Mouse (Mus musculus): ENCODE measurements around the gene Cd22. TPM values are rescaled to one million over a fixed set of nuclear protein-coding genes. Genes with fewer than 3 reads are reported as not detected.
"Not testable (repeated sequence)": the region's sequence is repeated elsewhere in the genome, so short reads cannot be mapped to it uniquely, and the experiment has no call there.

Gene Cd22
- polyA plus RNA-seq (2015; fragmentation: Nextera tagmentation; extraction: Ambion mirVana): not detected in 2 replicates

GRCm38 (mm10) chr7:30880176-30880575, at the start of gene Cd22:
Cd22 (minus strand) TSS chr7:30880342.
- WGBS: 49% methylated on average over 7 of the region's 7 CpGs
- Histone ChIP-seq H3K9ac (no peak within 1 kb of the TSS), H3K27ac (replicated peaks) (no peak within 1 kb of the TSS), H3K4me1 (no peaks in the 10 kb centered on the region), H3K9me3 (no peaks in the 10 kb centered on the region), H3K27me3 (replicated peaks) (peaks cover 16% of the 10 kb centered on the region; the same call in 1 of the 2 replicates), H3K4me2 (no peak within 1 kb of the TSS), H3K4me3 (no peak within 1 kb of the TSS), H3K36me3 (no peaks in the 10 kb centered on the region)
- ATAC-seq (ENCODE audit: extremely low read depth, insufficient number of reproducible peaks, low FRiP score, low TSS enrichment): no peak

GRCm38 (mm10) chr7:30924581-30924980, 44.4 kb upstream of the Cd22 start, which contains the start of gene Hamp2:
Hamp2 (minus strand) TSS chr7:30924681.
- not testable (repeated sequence) for H3K9ac ChIP-seq; H3K9me3 ChIP-seq; H3K36me3 ChIP-seq; ATAC-seq (ENCODE audit: extremely low read depth, insufficient number of reproducible peaks, low FRiP score, low TSS enrichment); H3K4me3 ChIP-seq; H3K27me3 ChIP-seq (replicated peaks); H3K27ac ChIP-seq (replicated peaks); H3K4me2 ChIP-seq; H3K4me1 ChIP-seq
- 68% methylated on average over 2 of the region's 2 CpGs for WGBS

GRCm38 (mm10) chr7:30924071-30924470, 43.9 kb upstream of the Cd22 start:
- WGBS: 37% methylated on average over 3 of the region's 3 CpGs
- no peak overlapping the region for H3K4me2 ChIP-seq
- H3K27me3 ChIP-seq (replicated peaks): 0 out of 2 replicates have a peak, but pooled peaks cover 3% of the 10 kb centered on the region
- no peaks in the 10 kb centered on the region for H3K4me1 ChIP-seq
- H3K9me3 ChIP-seq: no peaks in the 10 kb centered on the region
- ATAC-seq (ENCODE audit: extremely low read depth, insufficient number of reproducible peaks, low FRiP score, low TSS enrichment): no peak
- H3K36me3 ChIP-seq: no peaks in the 10 kb centered on the region
- H3K9ac ChIP-seq: no peak overlapping the region
- no peak overlapping the region for H3K27ac ChIP-seq (replicated peaks)
- no peak overlapping the region for H3K4me3 ChIP-seq

GRCm38 (mm10) chr7:30922490-30922889, 42.3 kb upstream of the Cd22 start:
- not testable (repeated sequence) for H3K36me3 ChIP-seq; H3K4me1 ChIP-seq; H3K27me3 ChIP-seq (replicated peaks); H3K9me3 ChIP-seq; H3K4me3 ChIP-seq; H3K27ac ChIP-seq (replicated peaks); H3K4me2 ChIP-seq; H3K9ac ChIP-seq; ATAC-seq (ENCODE audit: extremely low read depth, insufficient number of reproducible peaks, low FRiP score, low TSS enrichment)
- 25% methylated on average over 3 of the region's 3 CpGs for WGBS

- Histone ChIP-seq H3K27ac (replicated peaks) (no peak overlapping the region), H3K36me3 (no peaks in the 10 kb centered on the region), H3K4me1 (no peaks in the 10 kb centered on the region), H3K4me2 (no peak overlapping the region), H3K4me3 (no peak overlapping the region), H3K9me3 (no peaks in the 10 kb centered on the region), H3K27me3 (replicated peaks) (peaks cover 11% of the 10 kb centered on the region), H3K9ac (no peak overlapping the region)
- WGBS: 54% methylated on average over 3 of the region's 3 CpGs
- no peak for ATAC-seq (ENCODE audit: extremely low read depth, insufficient number of reproducible peaks, low FRiP score, low TSS enrichment)
Observed at GRCm38 (mm10) chr7:30920217-30920616, 40.1 kb upstream of the Cd22 start.

GRCm38 (mm10) chr7:30917219-30917618, 37.1 kb upstream of the Cd22 start:
- Histone ChIP-seq H3K27me3 (replicated peaks) (peaks cover 12% of the 10 kb centered on the region), H3K4me2 (no peak overlapping the region), H3K4me1 (peaks cover 6% of the 10 kb centered on the region), H3K4me3 (no peak overlapping the region), H3K36me3 (no peaks in the 10 kb centered on the region), H3K27ac (replicated peaks) (no peak overlapping the region), H3K9ac (no peak overlapping the region), H3K9me3 (no peaks in the 10 kb centered on the region)
- WGBS: 51% methylated on average over 4 of the region's 4 CpGs
- no peak for ATAC-seq (ENCODE audit: extremely low read depth, insufficient number of reproducible peaks, low FRiP score, low TSS enrichment)

GRCm38 (mm10) chr7:30916713-30917112, 36.6 kb upstream of the Cd22 start:
- Histone ChIP-seq H3K36me3 (no peaks in the 10 kb centered on the region), H3K4me2 (no peak overlapping the region), H3K9me3 (no peaks in the 10 kb centered on the region), H3K9ac (no peak overlapping the region), H3K4me1 (peaks cover 6% of the 10 kb centered on the region), H3K27me3 (replicated peaks) (peaks cover 12% of the 10 kb centered on the region), H3K27ac (replicated peaks) (no peak overlapping the region), H3K4me3 (no peak overlapping the region)
- WGBS: 35% methylated on average over 6 of the region's 6 CpGs
- ATAC-seq (ENCODE audit: extremely low read depth, insufficient number of reproducible peaks, low FRiP score, low TSS enrichment): no peak

- no peak for ATAC-seq (ENCODE audit: extremely low read depth, insufficient number of reproducible peaks, low FRiP score, low TSS enrichment)
- Histone ChIP-seq H3K9me3 (no peaks in the 10 kb centered on the region), H3K27me3 (replicated peaks) (peaks cover 15% of the 10 kb centered on the region), H3K27ac (replicated peaks) (no peak within 1 kb of the TSS), H3K4me2 (no peak within 1 kb of the TSS), H3K4me3 (no peak within 1 kb of the TSS), H3K4me1 (peaks cover 6% of the 10 kb centered on the region), H3K9ac (no peak within 1 kb of the TSS), H3K36me3 (no peaks in the 10 kb centered on the region)
- 65% methylated on average over 8 of the region's 8 CpGs for WGBS
Observed at GRCm38 (mm10) chr7:30914732-30915131, 34.6 kb upstream of the Cd22 start, which contains the start of gene Mag. Mag (minus strand) TSS chr7:30914873.

- no peak overlapping the region for H3K27ac ChIP-seq (replicated peaks)
- H3K9me3 ChIP-seq: no peaks in the 10 kb centered on the region
- H3K4me2 ChIP-seq: no peak overlapping the region
- ATAC-seq (ENCODE audit: extremely low read depth, insufficient number of reproducible peaks, low FRiP score, low TSS enrichment): no peak
- 61% methylated on average over 6 of the region's 6 CpGs for WGBS
- no peaks in the 10 kb centered on the region for H3K36me3 ChIP-seq
- peaks cover 37% of the 10 kb centered on the region for H3K27me3 ChIP-seq (replicated peaks)
- H3K4me1 ChIP-seq: peaks cover 15% of the 10 kb centered on the region
- no peak overlapping the region for H3K9ac ChIP-seq
- no peak overlapping the region for H3K4me3 ChIP-seq
Observed at GRCm38 (mm10) chr7:30909773-30910172, 29.6 kb upstream of the Cd22 start.

- H3K4me2 ChIP-seq: peak overlapping the region; percentile 63
- H3K4me1 ChIP-seq: peaks cover 15% of the 10 kb centered on the region
- no peaks in the 10 kb centered on the region for H3K36me3 ChIP-seq
- no peak overlapping the region for H3K27ac ChIP-seq (replicated peaks)
- no peaks in the 10 kb centered on the region for H3K9me3 ChIP-seq
- H3K4me3 ChIP-seq: peak overlapping the region; percentile 23
- no peak overlapping the region for H3K9ac ChIP-seq
- peaks cover 36% of the 10 kb centered on the region for H3K27me3 ChIP-seq (replicated peaks)
- WGBS: 24% methylated on average over 16 of the region's 17 CpGs
- no peak for ATAC-seq (ENCODE audit: extremely low read depth, insufficient number of reproducible peaks, low FRiP score, low TSS enrichment)
Observed at GRCm38 (mm10) chr7:30908992-30909431, 28.9 kb upstream of the Cd22 start.

GRCm38 (mm10) chr7:30908277-30908991, 28.3 kb upstream of the Cd22 start:
- Histone ChIP-seq H3K36me3 (no peaks in the 10 kb centered on the region), H3K4me3 (peak overlapping the region; percentile 23), H3K9me3 (no peaks in the 10 kb centered on the region), H3K9ac (0 out of 2 replicates have a peak overlapping the region, but pooled peaks have one; percentile 3), H3K27me3 (replicated peaks) (peaks cover 39% of the 10 kb centered on the region), H3K27ac (replicated peaks) (no peak overlapping the region), H3K4me2 (peak overlapping the region; percentile 63), H3K4me1 (peaks cover 14% of the 10 kb centered on the region)
- 2% methylated on average over 23 of the region's 26 CpGs for WGBS
- ATAC-seq (ENCODE audit: extremely low read depth, insufficient number of reproducible peaks, low FRiP score, low TSS enrichment): no peak

- Histone ChIP-seq H3K27me3 (replicated peaks) (peaks cover 45% of the 10 kb centered on the region), H3K9ac (no peak overlapping the region), H3K4me3 (no peak overlapping the region), H3K27ac (replicated peaks) (no peak overlapping the region), H3K36me3 (no peaks in the 10 kb centered on the region), H3K4me2 (no peak overlapping the region), H3K4me1 (peaks cover 9% of the 10 kb centered on the region), H3K9me3 (no peaks in the 10 kb centered on the region)
- ATAC-seq (ENCODE audit: extremely low read depth, insufficient number of reproducible peaks, low FRiP score, low TSS enrichment): no peak
- WGBS: 35% methylated on average over 4 of the region's 4 CpGs
Observed at GRCm38 (mm10) chr7:30904042-30904441, 23.9 kb upstream of the Cd22 start.
